Mouse (Mus musculus) brain, embryonic 14.5 days (tissue): ENCODE data around the gene Hoga1.

Source experiments
- CTCF ChIP-seq: fragments of 200-500 bp; IDR thresholded peaks from 2 replicates; pipeline ENCODE4 v1.5.1; 2012; ENCODE audit warnings: inconsistent platforms, mild to moderate bottlenecking, moderate library complexity, borderline replicate concordance; ENCODE audit not compliant: insufficient read depth, insufficient read length; ENCODE audit errors: extremely low read depth
- POLR2A ChIP-seq: fragments of 200-500 bp; IDR thresholded peaks from 2 replicates; pipeline ENCODE4 v1.6.1; 2012; ENCODE audit warnings: mild to moderate bottlenecking, inconsistent platforms, borderline replicate concordance; ENCODE audit not compliant: poor library complexity, insufficient read depth, insufficient read length, severe bottlenecking; ENCODE audit errors: extremely low read depth

DNA sequence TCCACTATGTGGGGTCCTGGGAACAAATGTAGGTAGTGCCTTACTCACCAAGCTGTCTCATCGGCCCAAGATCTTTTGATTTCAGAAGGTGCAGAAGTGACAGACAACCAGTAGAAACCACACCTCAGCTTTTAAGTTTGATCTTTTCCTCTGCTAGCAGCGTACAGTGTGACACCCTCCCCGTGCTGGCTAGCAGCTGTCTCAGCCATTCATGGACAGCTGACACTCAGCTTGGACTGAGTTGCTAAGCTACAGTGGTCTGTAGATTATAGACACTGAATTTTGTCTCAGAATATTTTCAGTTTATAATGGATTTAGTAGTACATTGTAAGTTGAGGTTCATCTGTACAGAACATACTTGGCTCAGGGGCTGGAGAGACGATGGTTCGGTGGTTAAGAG, 14.3 kb upstream of the Hoga1 start:
- TF ChIP-seq POLR2A (no peak), CTCF (no peak)
